Comparison of ENCODE assay signal across 8 mouse cellular contexts in genomic region chr11:61853659-61854058, GRCm38 (mm10). TPM values are rescaled to one million over a fixed set of nuclear protein-coding genes. Genes with fewer than 3 reads are reported as not detected.
A peak's percentile ranks its signal among the peaks of the same experiment; 100 is the strongest.
DNase-seq lines count a peak whose midpoint lies in the region; ATAC-seq and TF ChIP-seq lines count a peak whose summit lies in the region.

No protein-coding gene starts in this region.

- peak overlapping the region; percentile 97 for H3K4me3 ChIP-seq in lung, postnatal 0 days (ENCODE audit: low read depth, low read length)
- peak overlapping the region; percentile 75 for H3K4me3 ChIP-seq in forebrain, embryonic 10.5 days
- H3K4me3 ChIP-seq in limb, embryonic 11.5 days (ENCODE audit: low read depth, low read length), result peak overlapping the region; percentile 95
- peak overlapping the region; percentile 91 for H3K4me3 ChIP-seq in olfactory bulb, adult 2 months (ENCODE audit: insufficient read depth, low read depth, low read length)

- 9% methylated on average over 5 of the region's 5 CpGs for WGBS in lung, postnatal 0 days
- 16% methylated on average over 5 of the region's 5 CpGs for WGBS in forebrain, embryonic 10.5 days
- WGBS in limb, embryonic 11.5 days, result 12% methylated on average over 5 of the region's 5 CpGs
- WGBS in olfactory bulb, adult 2 months, result 4% methylated on average over 5 of the region's 5 CpGs

- peak overlapping the region; percentile 80 for H3K4me2 ChIP-seq in lung, postnatal 0 days (replicated peaks; ENCODE audit: low read depth, low read length)
- peak overlapping the region; percentile 79 for H3K4me2 ChIP-seq in limb, embryonic 11.5 days (ENCODE audit: low read depth, severe bottlenecking)

- no peak for TF ChIP-seq POLR2A in olfactory bulb, adult 2 months (IDR thresholded peaks at IDR 0.05; ENCODE audit: insufficient read depth, low read depth, low read length)

- no peak for DNase-seq in lung, postnatal 0 days (ENCODE audit: low spot score)
- no peak for DNase-seq in lung, postnatal 10 days
- DNase-seq in forebrain, embryonic 10.5 days (ENCODE audit: extremely low spot score, low spot score), result no peak
- DNase-seq in limb, embryonic 11.5 days (ENCODE audit: low spot score), result no peak
- DNase-seq in gastrocnemius, adult 18-20 months (ENCODE audit: low spot score), result no peak
- DNase-seq in kidney, adult 18-20 months, result no peak
- no peak for DNase-seq in cerebellum, postnatal 10 days

- no peaks in the 10 kb centered on the region for H3K27me3 ChIP-seq in lung, postnatal 0 days (replicated peaks; ENCODE audit: insufficient read depth, low read length)
- no peaks in the 10 kb centered on the region for H3K27me3 ChIP-seq in forebrain, embryonic 10.5 days (ENCODE audit: poor library complexity, severe bottlenecking)
- H3K27me3 ChIP-seq in limb, embryonic 11.5 days (ENCODE audit: control insufficient read depth, insufficient read depth, low read length), result no peaks in the 10 kb centered on the region

- H3K4me1 ChIP-seq in lung, postnatal 0 days (ENCODE audit: insufficient read depth, low read depth, low read length), result 0 out of 2 replicates have a peak, but pooled peaks cover 3% of the 10 kb centered on the region
- peaks cover 28% of the 10 kb centered on the region for H3K4me1 ChIP-seq in forebrain, embryonic 10.5 days
- H3K4me1 ChIP-seq in limb, embryonic 11.5 days (ENCODE audit: control insufficient read depth, insufficient read depth, low read length), result no peaks in the 10 kb centered on the region
- H3K4me1 ChIP-seq in olfactory bulb, adult 2 months (ENCODE audit: control insufficient read depth, insufficient read depth, low read length), result peaks cover 6% of the 10 kb centered on the region; the same call in 1 of the 2 replicates

- ATAC-seq in lung, postnatal 0 days, result no peak
- no peak for ATAC-seq in limb, embryonic 11.5 days (ENCODE audit: insufficient number of reproducible peaks, low FRiP score, low TSS enrichment, low read depth)

- H3K9me3 ChIP-seq in lung, postnatal 0 days (ENCODE audit: low read length), result no peaks in the 10 kb centered on the region
- no peaks in the 10 kb centered on the region for H3K9me3 ChIP-seq in forebrain, embryonic 10.5 days
- no peaks in the 10 kb centered on the region for H3K9me3 ChIP-seq in limb, embryonic 11.5 days (ENCODE audit: control insufficient read depth, low read length)

- peak overlapping the region; percentile 94; the same call in 1 of the 2 replicates for H3K27ac ChIP-seq in lung, postnatal 0 days (ENCODE audit: low read length)
- H3K27ac ChIP-seq in forebrain, embryonic 10.5 days, result peak overlapping the region; percentile 93
- H3K27ac ChIP-seq in limb, embryonic 11.5 days (replicated peaks; ENCODE audit: low read depth, low read length), result no peak overlapping the region
- H3K27ac ChIP-seq in olfactory bulb, adult 2 months (ENCODE audit: insufficient read depth, low read depth, low read length), result no peak overlapping the region

- TF ChIP-seq CTCF in lung, postnatal 0 days (IDR thresholded peaks at IDR 0.05), result no peak
- TF ChIP-seq CTCF in olfactory bulb, adult 2 months (IDR thresholded peaks at IDR 0.05; ENCODE audit: insufficient read depth, low read depth, low read length), result no peak

- H3K9ac ChIP-seq in lung, postnatal 0 days (replicated peaks; ENCODE audit: low read depth), result peak overlapping the region; percentile 97
- H3K9ac ChIP-seq in limb, embryonic 11.5 days (ENCODE audit: low read length), result peak overlapping the region; percentile 91

- TF ChIP-seq EP300 in lung, postnatal 0 days (IDR thresholded peaks at IDR 0.05), result 0 out of 2 replicates have a peak, but pooled peaks have one; percentile 13

- no peaks in the 10 kb centered on the region for H3K36me3 ChIP-seq in lung, postnatal 0 days (ENCODE audit: insufficient read depth, low read length)
- peaks cover 4% of the 10 kb centered on the region; the same call in 1 of the 2 replicates for H3K36me3 ChIP-seq in forebrain, embryonic 10.5 days (replicated peaks)
- no peaks in the 10 kb centered on the region for H3K36me3 ChIP-seq in limb, embryonic 11.5 days (ENCODE audit: control insufficient read depth, insufficient read depth, low read length)

RNA-seq across cellular contexts. Expression of gene Ulk2, which starts 1.2 kb away (rescaled TPM):
- 10.9 and 11.6 TPM in 2 replicates for polyA plus RNA-seq in lung, postnatal 0 days (2015; fragmentation: Nextera tagmentation; extraction: Ambion mirVana)
- polyA plus RNA-seq in forebrain, embryonic 10.5 days (2016; fragmentation: Nextera tagmentation; extraction: Ambion mirVana), result 10.4 and 10.6 TPM in 2 replicates
- polyA plus RNA-seq in limb, embryonic 11.5 days (2014; fragmentation: Nextera tagmentation; extraction: Ambion mirVana), result 17.7 and 21.4 TPM in 2 replicates
- polyA plus RNA-seq in olfactory bulb, adult 2 months (2012; ENCODE audit: insufficient read depth, insufficient read length, low replicate concordance, missing spikeins), result not detected in 2 replicates
- total RNA-seq in gastrocnemius, adult 18-20 months (2021), result 10 to 100 TPM; 75.4 to 75.8 TPM

Comparison
In these comparisons a context has a peak if more than half of its experiments do, and no peak if none do; other contexts are left out.
1. H3K27ac ChIP-seq: peak in lung, postnatal 0 days (single experiment) and forebrain, embryonic 10.5 days (single experiment); none in limb, embryonic 11.5 days (single experiment) and olfactory bulb, adult 2 months (single experiment).
2. Peak in every context shown above with its lines, with median percentiles within 50 percentile points of each other: H3K4me3 ChIP-seq.